ENCODE assay signal across 11 mouse cellular contexts in the genomic region with DNA sequence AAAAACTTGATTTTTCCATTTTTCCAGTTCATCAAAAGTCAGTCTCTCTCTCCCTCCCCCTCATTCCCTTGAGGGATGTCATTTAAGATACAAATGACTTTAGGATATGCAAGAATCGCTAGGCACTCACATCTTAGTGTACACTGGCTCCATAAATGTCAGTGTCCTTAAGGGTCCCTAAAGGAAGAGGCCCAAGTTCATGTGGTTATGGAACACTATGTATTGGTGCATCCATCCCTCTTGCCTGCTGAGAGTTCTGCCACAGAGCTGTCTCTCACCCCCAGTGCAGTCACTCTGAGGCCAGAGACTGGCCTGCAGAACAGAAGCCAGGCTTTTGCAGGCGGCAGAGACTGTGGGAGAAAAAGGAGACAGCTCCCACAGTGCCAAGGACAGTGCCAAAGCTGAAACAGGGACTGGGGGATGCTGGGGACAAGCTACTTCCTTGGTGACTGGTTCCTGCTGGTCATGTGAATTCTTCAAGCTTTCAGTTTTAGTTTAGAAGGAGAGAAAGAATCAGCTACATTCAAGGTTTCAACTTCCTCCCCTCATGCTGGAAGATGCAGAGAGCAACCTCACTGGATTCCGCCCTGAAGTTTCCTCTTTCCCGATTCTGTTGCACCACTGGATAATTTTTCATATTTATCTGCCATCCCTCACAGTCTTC. TPM values are rescaled to one million over a fixed set of nuclear protein-coding genes. Genes with fewer than 3 reads are reported as not detected.
A peak's percentile ranks its signal among the peaks of the same experiment; 100 is the strongest.
DNase-seq lines count a peak whose midpoint lies in the region; ATAC-seq and TF ChIP-seq lines count a peak whose summit lies in the region.
"Had no signal": no experiment of that assay in that cellular context is flagged by ENCODE, and none has a peak within 500 bp of the region (broad histone marks: within the 10 kb centered on the region; RNA-seq: fewer than 3 reads in every experiment).

No protein-coding gene starts in this region.

- H3K4me2 ChIP-seq in heart, embryonic 12.5 days, result no peak overlapping the region
- no peak overlapping the region for H3K4me2 ChIP-seq in liver, postnatal 0 days (ENCODE audit: low read depth, low read length)
- H3K4me2 ChIP-seq in hindbrain, embryonic 14.5 days (replicated peaks), result no peak overlapping the region
- H3K4me2 ChIP-seq: hindbrain, embryonic 12.5 days; midbrain, embryonic 11.5 days had no signal

- no peaks in the 10 kb centered on the region for H3K9me3 ChIP-seq in heart, embryonic 12.5 days (replicated peaks)
- H3K9me3 ChIP-seq in liver, postnatal 0 days (ENCODE audit: low read length), result no peaks in the 10 kb centered on the region
- no peaks in the 10 kb centered on the region for H3K9me3 ChIP-seq in hindbrain, embryonic 14.5 days (ENCODE audit: control insufficient read depth, low read length)
- H3K9me3 ChIP-seq: embryonic facial prominence, embryonic 10.5 days; hindbrain, embryonic 12.5 days had no signal

- no peaks in the 10 kb centered on the region for H3K4me1 ChIP-seq in kidney, adult 2 months (ENCODE audit: control insufficient read depth, insufficient read depth, low read length)
- peaks cover 5% of the 10 kb centered on the region; the same call in 1 of the 2 replicates for H3K4me1 ChIP-seq in heart, embryonic 12.5 days (replicated peaks)
- H3K4me1 ChIP-seq in liver, postnatal 0 days (ENCODE audit: insufficient read depth), result no peaks in the 10 kb centered on the region
- H3K4me1 ChIP-seq in hindbrain, embryonic 14.5 days (replicated peaks; ENCODE audit: control insufficient read depth, insufficient read depth, low read length), result no peaks in the 10 kb centered on the region
- H3K4me1 ChIP-seq in cerebellum, adult 2 months (ENCODE audit: control insufficient read depth, insufficient read depth, low read length), result no peaks in the 10 kb centered on the region
- H3K4me1 ChIP-seq: embryonic facial prominence, embryonic 10.5 days had no signal

- no peak overlapping the region for H3K9ac ChIP-seq in heart, embryonic 12.5 days
- no peak overlapping the region; the same call in 1 of the 2 replicates for H3K9ac ChIP-seq in liver, postnatal 0 days (replicated peaks)
- no peak overlapping the region for H3K9ac ChIP-seq in hindbrain, embryonic 14.5 days
- H3K9ac ChIP-seq: hindbrain, embryonic 12.5 days had no signal

- no peak for TF ChIP-seq EP300 in liver, postnatal 0 days (IDR thresholded peaks at IDR 0.05; ENCODE audit: low read depth)

- no peak for TF ChIP-seq POLR2A in kidney, adult 2 months (IDR thresholded peaks at IDR 0.05; ENCODE audit: low read depth, low read length)
- no peak for TF ChIP-seq POLR2A in cerebellum, adult 2 months (IDR thresholded peaks at IDR 0.05; ENCODE audit: borderline replicate concordance, insufficient read depth, low read length)

- H3K27me3 ChIP-seq in kidney, adult 2 months (replicated peaks; ENCODE audit: control insufficient read depth, insufficient read depth, low read length), result no peaks in the 10 kb centered on the region
- H3K27me3 ChIP-seq in heart, embryonic 12.5 days (replicated peaks), result no peaks in the 10 kb centered on the region
- no peaks in the 10 kb centered on the region for H3K27me3 ChIP-seq in liver, postnatal 0 days (ENCODE audit: insufficient read depth, low read length)
- H3K27me3 ChIP-seq in hindbrain, embryonic 14.5 days (ENCODE audit: control insufficient read depth, insufficient read depth, low read length), result no peaks in the 10 kb centered on the region
- H3K27me3 ChIP-seq in cerebellum, adult 2 months (ENCODE audit: control insufficient read depth, insufficient read depth, low read length), result no peaks in the 10 kb centered on the region
- H3K27me3 ChIP-seq: hindbrain, embryonic 12.5 days had no signal

- H3K27ac ChIP-seq in kidney, adult 2 months (ENCODE audit: insufficient read depth, low read depth, low read length), result peak overlapping the region; percentile 69
- H3K27ac ChIP-seq in heart, embryonic 12.5 days (ENCODE audit: poor library complexity, severe bottlenecking), result peak overlapping the region; percentile 54; the same call in 1 of the 2 replicates
- H3K27ac ChIP-seq in liver, postnatal 0 days (ENCODE audit: low read depth), result peak overlapping the region; percentile 69
- H3K27ac ChIP-seq in hindbrain, embryonic 14.5 days, result no peak overlapping the region
- H3K27ac ChIP-seq in cerebellum, adult 2 months (ENCODE audit: insufficient read depth, low read length), result no peak overlapping the region
- H3K27ac ChIP-seq: embryonic facial prominence, embryonic 10.5 days; hindbrain, embryonic 12.5 days had no signal

- H3K36me3 ChIP-seq in kidney, adult 2 months (ENCODE audit: control insufficient read depth, insufficient read depth, low read length), result no peaks in the 10 kb centered on the region
- H3K36me3 ChIP-seq in heart, embryonic 12.5 days, result no peaks in the 10 kb centered on the region
- no peaks in the 10 kb centered on the region for H3K36me3 ChIP-seq in liver, postnatal 0 days (replicated peaks; ENCODE audit: insufficient read depth, low read length)
- no peaks in the 10 kb centered on the region for H3K36me3 ChIP-seq in hindbrain, embryonic 14.5 days (replicated peaks; ENCODE audit: control insufficient read depth, insufficient read depth)
- H3K36me3 ChIP-seq: embryonic facial prominence, embryonic 10.5 days; hindbrain, embryonic 12.5 days had no signal

- peak; percentile 17 for DNase-seq in kidney, adult 2 months
- no peak for DNase-seq in kidney, adult 11 months
- no peak for DNase-seq in liver, postnatal 0 days
- no peak for DNase-seq in spleen, adult 12 weeks (ENCODE audit: low spot score)
- no peak for DNase-seq in hindbrain, embryonic 14.5 days (ENCODE audit: low spot score)
- DNase-seq in cerebellum, adult 2 months, result no peak

- ATAC-seq in CD4-positive, CD25-positive, alpha-beta regulatory T cell, adult 4 months, result peak; percentile 71
- ATAC-seq in heart, embryonic 12.5 days (ENCODE audit: insufficient number of reproducible peaks, low FRiP score), result no peak
- ATAC-seq in liver, postnatal 0 days, result no peak
- no peak for ATAC-seq in hindbrain, embryonic 14.5 days (ENCODE audit: low FRiP score)

- no peak overlapping the region for H3K4me3 ChIP-seq in kidney, adult 2 months (ENCODE audit: insufficient read depth, low read depth, low read length)
- no peak overlapping the region for H3K4me3 ChIP-seq in heart, embryonic 12.5 days
- H3K4me3 ChIP-seq in liver, postnatal 0 days (ENCODE audit: low read depth, low read length), result no peak overlapping the region
- H3K4me3 ChIP-seq in hindbrain, embryonic 14.5 days (replicated peaks; ENCODE audit: low read length), result no peak overlapping the region
- no peak overlapping the region for H3K4me3 ChIP-seq in cerebellum, adult 2 months (replicated peaks; ENCODE audit: insufficient read depth, low read depth, low read length)
- H3K4me3 ChIP-seq: embryonic facial prominence, embryonic 10.5 days; hindbrain, embryonic 12.5 days had no signal

- no peak for TF ChIP-seq CTCF in kidney, adult 2 months (conservative IDR thresholded peaks at IDR 0.05; ENCODE audit: insufficient read depth, insufficient read length, low read depth, low read length)
- no peak for TF ChIP-seq CTCF in liver, postnatal 0 days (IDR thresholded peaks at IDR 0.05; ENCODE audit: low read depth)
- no peak for TF ChIP-seq CTCF in cerebellum, adult 2 months (IDR thresholded peaks at IDR 0.05; ENCODE audit: borderline replicate concordance, insufficient read depth, low read depth, low read length)

- 62% methylated on average over 4 of the region's 4 CpGs for WGBS in kidney, adult 2 months
- 66% methylated on average over 4 of the region's 4 CpGs for WGBS in heart, embryonic 12.5 days
- 51% methylated on average over 4 of the region's 4 CpGs for whole genome bisulfite sequencing in liver, postnatal 0 days (ENCODE audit: insufficient replicate concordance)
- 74% methylated on average over 4 of the region's 4 CpGs for WGBS in hindbrain, embryonic 14.5 days
- 63% methylated on average over 4 of the region's 4 CpGs for WGBS in cerebellum, adult 2 months

RNA-seq across cellular contexts. Expression of a gene that starts 39.9 kb away (rescaled TPM):
- polyA plus RNA-seq in kidney, adult 2 months (2012; rRNA removed), result 0.38 and 0.56 TPM in 2 replicates
- polyA plus RNA-seq in CD4-positive, CD25-positive, alpha-beta regulatory T cell, adult 4 months (2017; shearing (Covaris generic)), result under 1 TPM; 0.30 to 0.57 TPM
- 0.21 and 0.57 TPM in 2 replicates for polyA plus RNA-seq in heart, embryonic 12.5 days (2016; fragmentation: Nextera tagmentation; extraction: Ambion mirVana)
- 0.21 and 0.24 TPM in 2 replicates for polyA plus RNA-seq in liver, postnatal 0 days (2015; fragmentation: Nextera tagmentation; extraction: Ambion mirVana)
- 0.60 and 0.74 TPM in 2 replicates for polyA plus RNA-seq in hindbrain, embryonic 14.5 days (2014; fragmentation: Nextera tagmentation; extraction: Ambion mirVana)
- 0.89 and 0.98 TPM in 2 replicates for polyA plus RNA-seq in cerebellum, adult 2 months (2012; rRNA removed)

RNA-seq across cellular contexts. Expression of a gene that starts 40.1 kb away (rescaled TPM):
- polyA plus RNA-seq in kidney, adult 2 months (2012; rRNA removed), result 5.6 and 7.1 TPM in 2 replicates
- 10 to 100 TPM; 23.7 to 25.2 TPM for polyA plus RNA-seq in CD4-positive, CD25-positive, alpha-beta regulatory T cell, adult 4 months (2017; shearing (Covaris generic))
- polyA plus RNA-seq in heart, embryonic 12.5 days (2016; fragmentation: Nextera tagmentation; extraction: Ambion mirVana), result 8.6 TPM in 2 replicates
- 6.7 and 8.0 TPM in 2 replicates for polyA plus RNA-seq in liver, postnatal 0 days (2015; fragmentation: Nextera tagmentation; extraction: Ambion mirVana)
- polyA plus RNA-seq in hindbrain, embryonic 14.5 days (2014; fragmentation: Nextera tagmentation; extraction: Ambion mirVana), result 14.2 and 15.7 TPM in 2 replicates
- polyA plus RNA-seq in cerebellum, adult 2 months (2012; rRNA removed), result 67.8 and 78.1 TPM in 2 replicates

Comparison
In these comparisons a context has a peak if more than half of its experiments do, and no peak if none do; other contexts are left out.
1. H3K27ac ChIP-seq: peak in kidney, adult 2 months (single experiment), heart, embryonic 12.5 days (single experiment) and liver, postnatal 0 days (single experiment); none in hindbrain, embryonic 14.5 days (single experiment) and cerebellum, adult 2 months (single experiment).